Mouse (Mus musculus) limb, embryonic 12.5 days (tissue): ENCODE results near the gene Kcnk5. TPM values are rescaled to one million over a fixed set of nuclear protein-coding genes. Genes with fewer than 3 reads are reported as not detected.

Experiments
- ATAC-seq: fragments of 200-750 bp; cut with Nextera tagmentation; 2 replicates; pipeline ENCODE4 v1.8.0; 2017; ENCODE audit warnings: low read depth, moderate TSS enrichment; ENCODE audit not compliant: insufficient number of reproducible peaks, insufficient read depth, low FRiP score, low TSS enrichment
- H3K27ac ChIP-seq: fragments of 300-500 bp; sonication (generic); 2 replicates; pipeline ENCODE4 v1.5.1; 2016; ENCODE audit warnings: mild to moderate bottlenecking, moderate library complexity
- H3K27me3 ChIP-seq: fragments of 300-500 bp; sonication (generic); 2 replicates; pipeline ENCODE4 v1.6.1; 2016; ENCODE audit warnings: mild to moderate bottlenecking, moderate library complexity
- H3K36me3 ChIP-seq: fragments of 300-500 bp; sonication (generic); 2 replicates; pipeline ENCODE4 v1.6.1; 2016; ENCODE audit warnings: mild to moderate bottlenecking, moderate library complexity
- H3K4me1 ChIP-seq: fragments of 300-500 bp; sonication (generic); replicated peaks from 2 replicates; pipeline ENCODE4 v1.6.1; 2016
- H3K4me2 ChIP-seq: fragments of 300-500 bp; sonication (generic); 2 replicates; pipeline ENCODE4 v1.6.1; 2016; ENCODE audit warnings: mild to moderate bottlenecking, moderate library complexity
- H3K4me3 ChIP-seq: fragments of 300-500 bp; sonication (generic); replicated peaks from 2 replicates; pipeline ENCODE4 v1.5.1; 2016; ENCODE audit warnings: mild to moderate bottlenecking
- H3K9ac ChIP-seq: fragments of 300-500 bp; sonication (generic); replicated peaks from 2 replicates; pipeline ENCODE4 v1.6.1; 2016; ENCODE audit warnings: mild to moderate bottlenecking, moderate library complexity
- H3K9me3 ChIP-seq: fragments of 300-500 bp; sonication (generic); 2 replicates; pipeline ENCODE4 v1.6.1; 2016; ENCODE audit warnings: mild to moderate bottlenecking, moderate library complexity
- WGBS: fragments of 180-500 bp; shearing (Covaris S2); methylation state at CpG from one replicate; pipeline ENCODE4 v1.1.7; 2016; 5-methylcytosine and 5-hydroxymethylcytosine counted together
- polyA plus RNA-seq: library from polyadenylated mRNA; unstranded; fragments of >200 nt; fragmentation: Nextera tagmentation; extraction: Ambion mirVana; gene quantifications from 2 replicates; pipeline ENCODE4 v1.2.1, GENCODE M21; 2016

Kcnk5 gene
- polyA plus RNA-seq, 1 experiment from 2014 or later: 6.9 TPM

DNA sequence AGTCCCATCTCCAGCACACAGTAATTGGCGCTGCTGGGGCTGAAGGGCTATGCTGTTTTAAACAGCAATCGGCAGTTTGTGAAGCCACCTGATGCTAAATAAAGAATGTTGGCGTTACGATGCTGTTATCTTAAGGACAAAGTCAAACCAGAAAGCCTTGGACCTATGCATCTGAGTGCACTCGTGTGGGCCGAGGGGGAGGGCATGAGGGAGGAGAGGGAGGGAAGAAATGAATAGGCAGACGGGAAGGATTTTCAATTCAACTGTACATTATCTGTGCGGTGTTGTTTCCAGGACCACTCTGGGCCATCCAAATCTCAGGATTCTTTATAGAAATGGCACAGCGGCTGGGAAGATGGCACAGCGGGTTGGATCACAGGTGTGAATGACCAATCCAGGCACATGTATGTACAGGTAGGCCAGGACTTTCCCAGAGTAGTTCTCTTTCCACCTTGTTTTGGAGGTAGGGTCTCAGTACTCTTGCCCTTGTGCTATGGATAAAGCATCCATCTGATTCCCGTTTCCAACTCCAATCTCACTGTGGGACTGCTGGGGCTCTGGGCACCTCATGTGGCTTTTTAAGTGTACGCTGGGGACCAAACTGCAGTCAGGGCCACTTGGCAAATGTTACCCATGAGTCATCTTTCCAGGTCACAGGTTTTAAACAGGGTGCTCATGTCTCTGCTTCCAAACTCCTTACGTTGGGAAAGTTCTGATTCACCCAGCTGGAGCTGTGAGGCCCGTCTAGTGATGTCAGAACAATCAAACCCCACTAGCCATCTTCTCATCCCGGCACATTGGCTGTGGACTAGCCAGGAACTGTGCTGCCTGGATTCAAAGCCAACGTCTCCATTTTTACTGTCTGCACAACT is 42.9 kb downstream of the Kcnk5 start, which contains the start of gene Saysd1:
Gene Saysd1 (minus strand): TSS at position 51 of the 872 bp plus-strand sequence.
- WGBS: 84% methylated on average over 16 of the region's 16 CpGs
- Histone ChIP-seq H3K4me3 (no peak within 1 kb of the TSS), H3K27ac (no peak within 1 kb of the TSS), H3K9ac (no peak within 1 kb of the TSS), H3K4me1 (peaks cover 20% of the 10 kb centered on the region; the same call in 1 of the 2 replicates), H3K4me2 (no peak within 1 kb of the TSS), H3K27me3 (no peaks in the 10 kb centered on the region), H3K9me3 (peaks cover 5% of the 10 kb centered on the region; the same call in 1 of the 2 replicates), H3K36me3 (peaks cover 17% of the 10 kb centered on the region)
- ATAC-seq: no peak

DNA sequence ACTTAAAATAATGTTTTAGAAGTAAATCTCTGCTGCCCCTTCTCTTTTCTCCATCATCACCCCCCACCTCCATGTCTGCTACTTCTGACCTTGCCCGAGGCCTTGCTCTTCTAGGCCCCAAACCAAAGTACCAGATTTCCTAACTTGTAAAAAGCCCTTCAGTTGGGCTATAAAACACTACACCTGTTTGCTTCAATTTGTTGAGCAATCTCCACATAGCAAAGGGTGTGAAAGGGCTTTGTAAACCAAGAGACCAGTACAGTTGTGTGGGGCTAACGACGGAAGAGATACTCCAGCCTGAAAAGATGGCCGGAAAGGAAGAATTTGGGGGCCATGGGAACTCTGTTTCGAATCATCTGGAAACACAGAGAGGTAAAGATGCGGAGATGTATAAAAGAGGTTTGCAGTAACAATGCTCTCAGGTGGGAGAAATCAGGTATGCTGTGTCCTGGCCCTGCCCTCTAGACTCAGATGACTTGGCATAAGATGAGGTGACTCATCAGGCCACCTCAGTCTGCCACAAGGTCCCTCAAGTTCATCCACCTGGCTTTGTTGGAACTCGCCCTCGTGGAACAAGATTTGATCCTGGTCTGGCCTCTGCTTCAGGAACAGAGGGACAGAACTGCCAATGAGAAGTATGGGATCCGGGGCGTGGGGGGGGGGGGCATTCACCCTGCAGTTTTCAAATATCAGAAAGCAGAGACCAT is 46.5 kb downstream of the Kcnk5 start:
- Histone ChIP-seq H3K4me2 (no peak overlapping the region), H3K9ac (no peak overlapping the region), H3K4me3 (no peak overlapping the region), H3K36me3 (no peaks in the 10 kb centered on the region), H3K4me1 (peaks cover 17% of the 10 kb centered on the region; the same call in 1 of the 2 replicates), H3K27ac (no peak overlapping the region), H3K9me3 (peaks cover 10% of the 10 kb centered on the region; the same call in 1 of the 2 replicates), H3K27me3 (no peaks in the 10 kb centered on the region)
- 75% methylated on average over 10 of the region's 10 CpGs for WGBS
- ATAC-seq: no peak

DNA sequence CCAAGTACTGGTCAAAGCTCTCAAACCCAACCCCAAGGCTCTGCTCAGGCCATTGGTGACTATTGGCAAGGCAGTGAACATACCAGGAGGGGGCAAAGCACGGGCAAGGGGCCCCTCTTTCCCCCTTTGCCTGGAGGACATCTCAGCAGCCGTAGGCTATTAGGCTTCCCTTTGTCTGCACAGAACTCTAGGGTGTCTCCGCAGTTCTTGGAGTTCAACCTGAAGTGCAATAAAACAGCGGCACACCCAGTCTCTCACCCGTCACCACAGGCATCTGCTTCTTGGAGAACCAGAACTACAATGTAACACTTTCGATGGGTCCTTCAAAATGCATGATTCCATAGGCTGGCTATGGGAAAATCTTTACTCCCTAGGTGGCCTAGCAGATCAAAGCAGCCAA is 53.4 kb downstream of the Kcnk5 start:
- Histone ChIP-seq H3K9me3 (peaks cover 5% of the 10 kb centered on the region; the same call in 1 of the 2 replicates), H3K4me3 (no peak overlapping the region), H3K27me3 (no peaks in the 10 kb centered on the region), H3K27ac (no peak overlapping the region), H3K9ac (no peak overlapping the region), H3K4me1 (no peaks in the 10 kb centered on the region), H3K4me2 (no peak overlapping the region), H3K36me3 (no peaks in the 10 kb centered on the region)
- no peak for ATAC-seq
- 76% methylated on average over 6 of the region's 6 CpGs for WGBS

DNA sequence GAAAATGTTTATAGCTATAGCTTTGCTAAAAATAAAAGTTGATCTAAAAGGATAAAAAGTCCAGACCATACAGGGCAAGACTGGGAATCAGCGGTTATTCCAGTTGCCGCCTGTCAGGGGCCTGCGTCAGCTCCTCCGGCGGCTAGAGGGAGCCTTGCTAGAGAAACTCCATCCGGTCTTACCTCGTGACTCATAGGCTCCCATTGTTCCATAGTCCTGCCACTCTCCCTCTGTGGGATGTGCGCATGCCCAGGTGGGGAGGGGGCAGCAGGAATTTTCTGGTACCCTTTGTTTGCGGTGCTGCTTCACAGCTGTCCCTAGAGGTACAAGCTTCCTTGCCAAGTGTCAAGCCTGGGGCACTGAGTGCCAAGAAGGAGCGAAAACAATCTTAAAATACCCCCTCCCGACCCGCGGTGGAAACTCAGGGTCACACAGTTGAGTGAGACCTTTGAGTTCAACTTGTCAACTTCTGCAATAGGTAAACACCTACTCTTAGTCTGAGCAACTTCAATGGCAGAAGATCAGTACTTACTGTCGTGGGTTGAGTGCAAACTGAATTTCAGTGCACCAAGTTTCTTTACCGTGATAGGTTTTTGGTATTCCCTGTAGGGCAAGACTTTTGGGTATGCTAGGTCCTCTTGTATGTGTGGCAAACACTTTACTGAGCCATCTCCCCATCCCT is 54.1 kb downstream of the Kcnk5 start:
- Histone ChIP-seq H3K36me3 (no peaks in the 10 kb centered on the region), H3K9me3 (peaks cover 3% of the 10 kb centered on the region; the same call in 1 of the 2 replicates), H3K4me3 (no peak overlapping the region), H3K9ac (no peak overlapping the region), H3K27me3 (no peaks in the 10 kb centered on the region), H3K27ac (no peak overlapping the region), H3K4me1 (no peaks in the 10 kb centered on the region), H3K4me2 (no peak overlapping the region)
- WGBS: 79% methylated on average over 15 of the region's 15 CpGs
- no peak for ATAC-seq

DNA sequence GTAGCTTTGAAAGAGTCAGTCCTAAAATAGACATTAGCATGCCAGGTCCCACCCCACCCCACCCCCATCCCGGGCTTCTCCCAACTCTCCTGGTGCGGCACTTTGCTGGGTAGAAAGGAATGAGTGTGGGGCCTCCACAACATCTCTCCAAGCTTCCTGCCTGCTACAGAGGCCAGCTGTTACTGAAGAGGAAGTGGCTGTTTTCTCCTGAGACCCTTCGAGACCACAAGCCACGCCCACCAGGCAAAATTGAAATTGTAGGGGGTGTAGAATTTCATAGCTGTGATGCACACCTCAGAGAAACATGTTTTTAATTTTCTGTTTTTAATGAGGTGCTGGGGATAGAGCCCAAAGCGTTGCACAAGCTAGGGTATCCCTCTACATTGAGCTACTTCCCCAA is 60.7 kb downstream of the Kcnk5 start:
- no peaks in the 10 kb centered on the region for H3K9me3 ChIP-seq
- 46% methylated on average over 5 of the region's 5 CpGs for WGBS

DNA sequence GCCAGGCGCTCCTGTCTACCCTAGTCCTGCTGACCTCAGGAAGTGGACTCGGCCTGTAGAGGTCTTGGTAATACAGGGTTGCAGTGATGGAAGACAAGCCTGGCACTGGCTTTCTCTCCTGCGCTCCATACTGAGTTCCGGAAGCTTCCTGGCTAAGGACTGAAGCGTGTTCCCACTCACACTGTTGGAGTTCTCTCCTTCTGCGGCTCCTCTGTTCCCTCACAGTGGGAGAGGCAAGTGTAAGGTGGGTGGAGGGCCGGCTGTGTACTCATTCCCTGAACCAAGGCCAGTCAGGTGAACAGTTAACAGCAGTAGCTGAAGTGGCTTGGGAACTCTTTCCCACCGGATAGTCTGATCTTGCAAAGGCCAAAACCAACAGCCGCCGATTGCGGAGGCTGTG is 61.6 kb downstream of the Kcnk5 start:
- no peak for ATAC-seq
- no peak overlapping the region for H3K4me3 ChIP-seq
- H3K9ac ChIP-seq: no peak overlapping the region
- H3K4me2 ChIP-seq: no peak overlapping the region
- peaks cover 12% of the 10 kb centered on the region; the same call in 1 of the 2 replicates for H3K4me1 ChIP-seq
- H3K27me3 ChIP-seq: no peaks in the 10 kb centered on the region
- H3K36me3 ChIP-seq: no peaks in the 10 kb centered on the region
- no peaks in the 10 kb centered on the region for H3K9me3 ChIP-seq
- 89% methylated on average over 11 of the region's 11 CpGs for WGBS
- H3K27ac ChIP-seq: no peak overlapping the region

More for the DNA sequence above, 60.7 kb downstream of the Kcnk5 start:
- Histone ChIP-seq H3K27ac (no peak overlapping the region), H3K9ac (no peak overlapping the region), H3K27me3 (no peaks in the 10 kb centered on the region), H3K4me1 (peaks cover 12% of the 10 kb centered on the region; the same call in 1 of the 2 replicates), H3K4me3 (no peak overlapping the region), H3K36me3 (no peaks in the 10 kb centered on the region), H3K4me2 (no peak overlapping the region)
- 0 out of 2 replicates have a peak, but pooled peaks have one; percentile 50 for ATAC-seq

DNA sequence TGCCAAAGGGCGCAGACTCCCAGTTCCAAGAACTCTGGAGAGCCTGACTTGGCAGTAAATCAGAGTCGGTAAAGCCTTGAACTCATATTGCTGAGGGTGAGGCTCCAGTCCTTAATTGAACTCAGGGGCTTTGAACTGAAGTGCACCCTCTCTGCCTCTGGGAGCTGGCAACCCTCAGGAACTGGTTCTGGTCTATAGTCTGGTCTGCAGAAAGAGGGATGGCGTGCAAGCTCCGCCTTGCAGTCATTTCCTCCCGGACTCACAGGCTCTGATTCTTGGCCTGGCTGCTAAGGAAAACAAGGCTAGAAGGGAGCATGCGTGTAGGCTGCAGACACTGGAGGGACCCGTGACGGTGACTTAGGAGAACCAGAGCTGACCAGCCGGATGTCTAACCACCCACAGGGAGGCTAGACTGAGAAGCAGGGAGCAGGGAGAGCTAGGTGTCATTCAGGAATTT is 65.4 kb downstream of the Kcnk5 start:
- Histone ChIP-seq H3K4me1 (peaks cover 12% of the 10 kb centered on the region; the same call in 1 of the 2 replicates), H3K4me3 (no peak overlapping the region), H3K27ac (no peak overlapping the region), H3K9me3 (peaks cover 4% of the 10 kb centered on the region; the same call in 1 of the 2 replicates), H3K4me2 (no peak overlapping the region), H3K27me3 (no peaks in the 10 kb centered on the region), H3K36me3 (no peaks in the 10 kb centered on the region), H3K9ac (0 out of 2 replicates have a peak overlapping the region, but pooled peaks have one; percentile 27)
- ATAC-seq: no peak
- 32% methylated on average over 9 of the region's 9 CpGs for WGBS

DNA sequence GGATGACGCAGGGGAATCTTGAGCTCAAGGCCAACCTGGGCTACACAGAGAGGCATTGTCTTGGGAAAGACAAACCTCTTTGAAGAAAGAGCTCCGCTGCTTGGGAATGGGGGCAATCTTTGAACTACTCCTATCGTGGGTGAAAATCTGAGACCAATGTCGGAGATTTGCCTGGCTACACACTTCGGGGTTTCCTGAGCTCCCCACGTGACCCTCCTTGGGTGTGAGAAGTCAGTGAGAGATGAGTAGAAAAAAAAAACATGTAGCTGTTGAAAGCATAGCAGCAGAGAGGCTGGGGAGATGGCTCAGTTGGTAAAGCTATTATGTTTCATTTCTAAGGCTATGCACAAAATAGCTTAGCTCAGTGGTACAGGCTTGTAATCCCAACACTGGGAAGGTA is 66.7 kb downstream of the Kcnk5 start:
- H3K9me3 ChIP-seq: peaks cover 4% of the 10 kb centered on the region; the same call in 1 of the 2 replicates
- WGBS: 86% methylated on average over 6 of the region's 6 CpGs
- no peak for ATAC-seq
- no peaks in the 10 kb centered on the region for H3K27me3 ChIP-seq
- no peak overlapping the region for H3K4me3 ChIP-seq
- no peak overlapping the region for H3K9ac ChIP-seq
- peaks cover 4% of the 10 kb centered on the region; the same call in 1 of the 2 replicates for H3K4me1 ChIP-seq
- no peaks in the 10 kb centered on the region for H3K36me3 ChIP-seq
- H3K27ac ChIP-seq: no peak overlapping the region
- H3K4me2 ChIP-seq: no peak overlapping the region

DNA sequence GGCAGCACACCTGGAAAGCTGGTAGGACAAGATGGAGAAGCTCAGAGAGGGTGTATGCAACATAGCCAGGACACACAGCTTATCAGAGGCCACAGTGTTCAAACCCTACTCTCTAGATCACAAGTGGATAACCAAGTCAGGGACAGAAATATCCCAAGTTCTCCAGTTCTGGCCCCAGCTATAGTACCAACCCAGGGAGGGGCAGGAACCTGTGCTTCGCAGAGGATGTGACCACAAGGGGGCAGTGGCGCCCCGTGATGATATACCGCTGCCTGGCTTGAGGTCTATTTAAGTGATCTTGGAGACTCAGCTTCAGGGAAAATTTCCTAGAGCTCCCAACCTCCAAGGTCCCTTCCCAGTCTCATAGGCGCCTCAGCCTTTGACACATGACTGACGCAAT is 67.6 kb downstream of the Kcnk5 start:
- 8% methylated on average over 6 of the region's 6 CpGs for WGBS
- Histone ChIP-seq H3K27me3 (no peaks in the 10 kb centered on the region), H3K4me1 (peaks cover 4% of the 10 kb centered on the region; the same call in 1 of the 2 replicates), H3K4me2 (no peak overlapping the region), H3K4me3 (no peak overlapping the region), H3K27ac (no peak overlapping the region), H3K36me3 (no peaks in the 10 kb centered on the region), H3K9me3 (peaks cover 4% of the 10 kb centered on the region; the same call in 1 of the 2 replicates), H3K9ac (no peak overlapping the region)
- ATAC-seq: peak; percentile 74

DNA sequence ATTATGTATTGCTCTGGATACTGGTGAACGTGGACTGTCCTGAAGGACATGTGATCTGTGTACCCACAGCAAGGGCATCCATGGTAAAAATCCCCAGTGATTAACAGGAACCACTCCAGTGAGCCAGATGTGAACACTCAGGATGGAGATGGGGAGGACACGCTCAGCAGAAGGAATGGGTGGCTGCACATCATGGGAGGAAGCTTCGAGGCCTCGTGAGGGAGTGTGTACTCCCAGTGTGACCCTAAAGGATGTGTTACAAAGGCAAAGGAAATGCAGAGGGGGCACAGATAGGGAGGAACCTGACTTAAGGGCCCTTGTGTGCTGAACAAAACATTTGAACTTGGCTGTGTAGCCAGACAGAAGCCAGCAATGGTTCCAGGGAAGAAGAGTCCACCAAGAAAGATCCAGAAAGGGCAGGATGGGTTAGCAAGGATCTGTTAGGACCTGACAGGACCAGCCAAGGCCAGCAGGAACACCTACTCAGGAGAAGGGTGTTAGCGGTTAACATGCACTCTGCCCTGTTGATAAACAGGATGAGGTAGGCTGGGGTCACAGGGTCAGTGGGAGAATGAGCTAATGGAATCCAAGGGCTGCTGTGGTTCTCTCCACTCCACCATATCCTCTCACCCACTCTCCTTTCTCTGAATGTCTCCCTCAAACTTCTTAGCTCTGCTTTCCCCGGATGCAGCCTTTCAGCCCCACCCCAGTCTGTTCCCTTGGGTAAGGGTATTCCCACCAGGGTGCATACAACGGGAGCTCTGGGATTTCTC is 68.2 kb downstream of the Kcnk5 start:
- Histone ChIP-seq H3K4me2 (no peak overlapping the region), H3K9ac (no peak overlapping the region), H3K4me3 (no peak overlapping the region), H3K27me3 (no peaks in the 10 kb centered on the region), H3K36me3 (no peaks in the 10 kb centered on the region), H3K9me3 (peaks cover 4% of the 10 kb centered on the region; the same call in 1 of the 2 replicates), H3K27ac (no peak overlapping the region), H3K4me1 (peaks cover 4% of the 10 kb centered on the region; the same call in 1 of the 2 replicates)
- WGBS: 67% methylated on average over 7 of the region's 7 CpGs
- 0 out of 2 replicates have a peak, but pooled peaks have one; percentile 8 for ATAC-seq
